Mouse (Mus musculus): ENCODE measurements around the gene Nedd9.

DNA sequence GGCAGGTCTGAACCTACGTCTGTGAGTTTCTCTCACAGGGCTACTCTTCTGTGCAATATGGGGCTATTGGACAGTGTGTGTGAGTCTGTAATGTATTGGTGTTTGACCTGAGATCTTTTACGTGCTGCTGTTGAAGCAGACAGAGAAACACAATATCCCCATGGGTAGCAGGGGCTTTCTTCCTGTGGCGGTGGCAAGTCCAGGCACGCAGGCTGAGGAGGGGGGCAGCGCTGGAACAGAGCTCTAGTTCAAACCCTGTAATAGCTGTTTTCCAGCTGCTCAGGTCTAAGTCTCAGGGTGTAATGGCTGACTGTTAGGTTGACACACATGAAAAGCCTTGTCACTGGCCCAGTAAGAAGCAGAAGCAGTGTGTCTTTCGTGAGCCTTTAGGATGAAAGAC is 36.3 kb downstream of the Nedd9 start:
- no peak for TF ChIP-seq CTCF (IDR thresholded peaks at IDR 0.05; ENCODE audit: low read depth, low read length)
- TF ChIP-seq POLR2A (IDR thresholded peaks at IDR 0.05; ENCODE audit: extremely low read depth, insufficient read depth, low read length): no peak
